Mouse (Mus musculus): ENCODE measurements around the gene Dnaaf5.

Dnaaf5 gene

DNA sequence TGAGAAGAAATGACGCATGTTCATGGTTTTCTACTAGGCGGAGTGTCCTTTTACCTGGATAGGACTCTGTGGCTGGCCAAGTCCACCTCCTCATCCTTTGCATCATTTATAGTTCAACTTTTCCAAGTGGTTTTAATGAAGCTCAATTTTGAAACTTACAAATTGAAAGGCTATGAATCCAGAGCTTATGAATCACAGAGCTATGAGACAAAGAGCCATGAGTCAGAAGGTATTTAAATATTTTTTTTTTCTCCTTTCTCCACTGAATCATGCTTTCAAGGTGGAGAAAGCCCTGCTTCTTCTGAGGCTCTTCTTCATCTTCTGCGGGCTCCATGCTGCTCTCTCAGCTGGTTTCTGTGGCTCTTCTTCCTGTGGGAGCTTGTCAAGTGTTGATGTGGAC is 79.7 kb downstream of the Dnaaf5 start:
- DNase-seq (ENCODE audit: low read depth, low spot score), result no peak

DNA sequence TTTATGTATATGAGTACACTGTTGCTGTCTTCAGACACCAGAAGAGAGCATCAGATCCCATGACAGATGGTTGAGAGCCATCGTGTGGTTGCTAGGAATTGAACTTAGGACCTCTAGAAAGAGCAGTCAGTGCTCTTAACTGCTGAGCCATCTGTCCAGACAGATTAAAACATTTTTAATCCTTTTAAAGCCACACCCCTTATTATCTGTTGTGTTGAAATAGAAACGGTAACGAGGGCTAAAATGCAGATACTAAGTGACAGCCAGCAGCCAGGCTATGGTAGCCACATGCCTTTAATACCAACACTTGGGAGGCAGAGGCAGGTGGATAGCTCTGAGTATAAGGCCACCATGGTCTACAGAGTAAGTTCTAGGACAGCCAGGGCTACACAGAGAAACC is 82.1 kb downstream of the Dnaaf5 start:
- no peak for DNase-seq (ENCODE audit: low read depth, low spot score)

DNA sequence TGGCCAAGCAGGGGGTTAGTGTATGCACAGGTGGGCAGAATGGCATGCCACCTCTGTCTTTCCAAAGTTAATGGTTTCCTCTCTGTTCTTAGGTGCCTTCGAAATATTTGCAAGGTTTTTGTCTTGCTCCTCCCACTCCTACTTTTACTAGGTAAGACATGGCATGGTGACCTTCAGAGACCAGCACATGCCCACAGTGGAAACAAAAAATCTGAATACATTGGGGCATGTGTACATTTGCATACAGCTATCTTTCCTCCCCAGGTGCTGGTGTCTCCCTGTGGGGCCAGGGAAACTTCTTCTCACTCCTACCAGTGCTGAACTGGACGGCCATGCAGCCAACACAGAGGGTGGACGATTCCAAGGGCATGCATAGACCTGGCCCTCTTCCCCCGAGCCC is 84.4 kb downstream of the Dnaaf5 start:
- DNase-seq (ENCODE audit: low read depth, low spot score), result no peak
